Mouse (Mus musculus) lung, embryonic 15.5 days (tissue): ENCODE data around the gene Tunar. TPM values are rescaled to one million over a fixed set of nuclear protein-coding genes. Genes with fewer than 3 reads are reported as not detected.
A peak's percentile ranks its signal among the peaks of the same experiment; 100 is the strongest.

Experiments used
- ATAC-seq: fragments of 200-750 bp; cut with Nextera tagmentation; 2 replicates; pipeline ENCODE4 v1.8.0; 2017; ENCODE audit warnings: moderate number of reproducible peaks, borderline replicate concordance; ENCODE audit not compliant: low FRiP score, low TSS enrichment; ENCODE audit errors: extremely low read depth
- H3K27ac ChIP-seq: fragments of 300-500 bp; sonication (generic); 2 replicates; pipeline ENCODE4 v1.5.1; 2015; ENCODE audit warnings: moderate library complexity, mild to moderate bottlenecking, inconsistent platforms
- H3K27me3 ChIP-seq: fragments of 300-500 bp; sonication (generic); 2 replicates; pipeline ENCODE4 v1.6.1; 2015; ENCODE audit warnings: inconsistent platforms
- H3K36me3 ChIP-seq: fragments of 300-500 bp; sonication (generic); 2 replicates; pipeline ENCODE4 v1.6.1; 2015; ENCODE audit warnings: inconsistent platforms
- H3K4me1 ChIP-seq: fragments of 300-500 bp; sonication (generic); 2 replicates; pipeline ENCODE4 v1.6.1; 2015; ENCODE audit warnings: inconsistent platforms
- H3K4me2 ChIP-seq: fragments of 300-500 bp; sonication (generic); 2 replicates; pipeline ENCODE4 v1.6.1; 2015; ENCODE audit warnings: inconsistent platforms, mild to moderate bottlenecking, moderate library complexity
- H3K4me3 ChIP-seq: fragments of 300-500 bp; sonication (generic); 2 replicates; pipeline ENCODE4 v1.5.1; 2015; ENCODE audit warnings: mild to moderate bottlenecking, inconsistent platforms
- H3K9ac ChIP-seq: fragments of 300-500 bp; sonication (generic); 2 replicates; pipeline ENCODE4 v1.6.1; 2015; ENCODE audit warnings: inconsistent platforms
- H3K9me3 ChIP-seq: fragments of 300-500 bp; sonication (generic); 2 replicates; pipeline ENCODE4 v1.6.1; 2016; ENCODE audit warnings: inconsistent platforms
- WGBS: fragments of 180-500 bp; shearing (Covaris S2); methylation state at CpG from one replicate; pipeline ENCODE4 v1.1.7; 2015; 5-methylcytosine and 5-hydroxymethylcytosine counted together
- polyA plus RNA-seq: library from polyadenylated mRNA; unstranded; fragments of >200 nt; fragmentation: Nextera tagmentation; extraction: Ambion mirVana; gene quantifications from 2 replicates; pipeline ENCODE4 v1.2.1, GENCODE M21; 2015

Tunar gene
- polyA plus RNA-seq, 1 experiment from 2014 or later = 0.19 TPM

DNA sequence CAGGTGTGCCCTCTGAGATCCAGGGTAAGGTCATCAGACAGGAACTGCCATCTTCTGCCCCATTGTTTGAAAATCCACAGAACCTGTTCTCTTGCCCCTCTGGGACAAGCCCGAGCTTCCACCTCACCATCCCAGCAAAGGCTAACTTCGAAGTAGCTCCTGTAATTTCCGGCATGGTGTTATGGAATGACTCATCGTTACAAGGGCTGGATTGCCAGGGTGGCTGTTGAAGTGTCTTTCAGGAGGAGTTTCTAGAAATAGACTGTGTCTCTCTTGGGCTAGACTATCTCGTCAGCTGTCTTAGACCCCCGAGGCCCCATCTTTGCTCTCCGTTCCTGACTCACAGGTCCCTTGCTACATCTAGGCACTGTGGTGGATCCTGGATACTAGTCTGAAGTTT, 10.8 kb downstream of the Tunar start:
- ATAC-seq = no peak
- Histone ChIP-seq H3K27me3 (peaks cover 3% of the 10 kb centered on the region; the same call in 1 of the 2 replicates), H3K9ac (no peak overlapping the region), H3K9me3 (no peaks in the 10 kb centered on the region), H3K36me3 (no peaks in the 10 kb centered on the region), H3K4me2 (no peak overlapping the region), H3K4me1 (no peaks in the 10 kb centered on the region), H3K27ac (no peak overlapping the region), H3K4me3 (no peak overlapping the region)
- WGBS = 71% methylated on average over 7 of the region's 7 CpGs

DNA sequence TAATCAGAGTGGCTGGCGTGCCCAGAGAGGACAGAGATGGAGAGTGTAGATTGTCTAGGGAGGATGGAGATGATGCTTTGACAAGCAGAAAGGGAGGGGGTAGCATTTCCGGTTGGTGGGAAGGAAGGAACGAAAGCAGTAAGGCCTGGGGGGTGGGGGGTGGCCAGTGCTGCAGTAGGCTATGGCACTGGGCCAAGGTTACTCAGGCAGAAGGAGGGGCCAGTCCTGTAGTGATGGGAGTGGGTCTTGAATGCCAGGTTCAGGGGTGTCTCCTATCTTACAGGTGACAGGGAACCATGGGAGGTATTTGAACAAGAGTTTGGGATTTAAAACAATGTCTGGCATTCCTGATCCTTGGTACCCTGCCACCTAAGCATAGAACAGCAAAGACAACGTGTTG, 13.2 kb downstream of the Tunar start:
- Histone ChIP-seq H3K4me1 (no peaks in the 10 kb centered on the region), H3K27ac (no peak overlapping the region), H3K4me2 (no peak overlapping the region), H3K4me3 (no peak overlapping the region), H3K9ac (no peak overlapping the region), H3K9me3 (no peaks in the 10 kb centered on the region), H3K27me3 (no peaks in the 10 kb centered on the region), H3K36me3 (no peaks in the 10 kb centered on the region)
- no peak for ATAC-seq
- WGBS = 40% methylated on average over 4 of the region's 4 CpGs

DNA sequence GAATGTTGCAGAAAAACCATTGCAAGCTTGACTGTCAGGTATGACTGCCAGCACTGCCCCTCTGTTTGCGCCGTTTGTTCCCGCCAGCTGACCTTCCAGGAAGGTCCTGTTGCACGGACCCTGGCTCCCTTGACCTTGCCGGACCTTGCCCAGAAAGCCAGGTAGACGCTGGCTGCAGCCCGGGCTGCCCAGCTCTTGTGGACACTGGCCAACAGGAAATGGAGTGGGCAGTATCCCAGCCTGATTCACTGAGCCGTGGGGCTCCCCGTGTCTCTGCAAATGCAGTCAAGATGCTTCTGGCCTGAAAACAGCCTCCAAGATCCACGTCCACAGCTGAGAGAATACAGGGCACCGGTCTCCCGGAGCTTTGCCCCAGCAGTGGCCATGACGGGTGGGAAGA, 13.6 kb downstream of the Tunar start:
- Histone ChIP-seq H3K4me3 (no peak overlapping the region), H3K36me3 (no peaks in the 10 kb centered on the region), H3K27me3 (no peaks in the 10 kb centered on the region), H3K4me2 (no peak overlapping the region), H3K9ac (no peak overlapping the region), H3K27ac (no peak overlapping the region), H3K4me1 (no peaks in the 10 kb centered on the region), H3K9me3 (no peaks in the 10 kb centered on the region)
- WGBS = 66% methylated on average over 13 of the region's 13 CpGs
- ATAC-seq = no peak

DNA sequence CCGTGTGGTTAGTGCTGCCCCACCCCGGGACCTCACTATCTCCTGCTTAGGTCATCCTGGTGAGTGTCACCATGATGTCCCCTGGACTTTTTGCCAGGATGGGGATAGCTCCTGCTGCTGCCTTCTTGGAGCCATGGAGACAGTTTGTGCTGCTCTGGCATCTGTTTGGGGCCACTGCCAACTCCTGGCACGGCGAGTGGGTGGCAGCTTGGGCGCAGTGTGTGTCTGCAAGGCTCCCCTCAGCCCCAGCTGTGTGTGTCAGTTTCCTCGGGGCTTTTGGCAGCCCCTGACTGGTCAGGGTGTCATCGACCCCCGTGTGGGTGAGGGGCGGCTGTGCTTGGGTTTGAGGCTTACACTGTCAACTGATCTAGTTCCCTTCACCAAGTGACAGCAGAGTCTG, 20.6 kb downstream of the Tunar start:
- no peaks in the 10 kb centered on the region for H3K27me3 ChIP-seq
- H3K9me3 ChIP-seq = no peaks in the 10 kb centered on the region
- ATAC-seq = no peak; the same call in 1 of the 2 replicates
- WGBS = 74% methylated on average over 9 of the region's 9 CpGs
- H3K4me1 ChIP-seq = 0 out of 2 replicates have a peak, but pooled peaks cover 4% of the 10 kb centered on the region
- H3K36me3 ChIP-seq = no peaks in the 10 kb centered on the region
- H3K9ac ChIP-seq = no peak overlapping the region
- H3K4me2 ChIP-seq = no peak overlapping the region
- no peak overlapping the region for H3K27ac ChIP-seq
- H3K4me3 ChIP-seq = no peak overlapping the region

DNA sequence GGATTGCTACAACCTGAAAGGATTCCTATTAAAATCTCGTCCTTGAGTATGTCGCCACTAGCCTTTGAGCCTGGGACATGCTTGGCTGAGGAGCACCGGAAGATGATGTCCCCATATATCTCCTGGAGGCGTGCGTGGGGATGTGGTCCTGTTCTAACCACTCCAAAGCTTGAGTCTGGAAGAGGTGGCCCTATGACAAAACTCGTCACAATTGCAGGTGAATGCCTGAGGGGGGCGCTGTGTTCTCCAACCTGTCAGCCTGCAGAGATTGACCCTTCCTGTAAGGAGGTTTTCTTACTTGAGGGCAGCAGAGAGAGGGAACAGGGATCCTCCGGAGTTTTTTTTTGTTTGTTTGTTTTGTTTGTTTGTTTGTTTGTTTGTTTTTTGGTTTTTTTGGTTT, 21.1 kb downstream of the Tunar start:
- 78% methylated on average over 8 of the region's 8 CpGs for WGBS
- no peak overlapping the region for H3K4me2 ChIP-seq
- no peaks in the 10 kb centered on the region for H3K36me3 ChIP-seq
- no peaks in the 10 kb centered on the region for H3K27me3 ChIP-seq
- ATAC-seq = no peak
- no peak overlapping the region for H3K9ac ChIP-seq
- H3K9me3 ChIP-seq = no peaks in the 10 kb centered on the region
- 0 out of 2 replicates have a peak, but pooled peaks cover 4% of the 10 kb centered on the region for H3K4me1 ChIP-seq
- H3K27ac ChIP-seq = no peak overlapping the region
- no peak overlapping the region for H3K4me3 ChIP-seq

DNA sequence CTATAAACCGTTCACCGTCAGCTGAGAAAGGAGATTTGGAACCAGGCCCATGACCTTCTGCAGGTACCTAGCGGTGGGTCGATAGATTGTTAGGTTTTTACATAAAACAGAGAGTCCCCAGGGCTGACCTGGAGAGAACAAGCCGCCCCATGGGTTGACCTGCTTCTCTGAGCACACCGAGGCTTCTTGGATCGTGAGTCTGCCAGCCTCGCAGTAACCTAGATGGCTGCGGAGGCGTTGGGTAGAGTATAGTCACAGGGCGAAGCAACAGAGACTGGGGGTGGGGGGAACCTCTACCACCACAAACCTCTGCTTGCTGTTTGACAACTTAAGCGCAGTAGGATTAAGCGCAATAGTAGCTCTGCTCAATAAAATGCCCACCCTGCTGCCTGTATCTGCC, 23.1 kb downstream of the Tunar start:
- Histone ChIP-seq H3K36me3 (no peaks in the 10 kb centered on the region), H3K4me2 (no peak overlapping the region), H3K27me3 (no peaks in the 10 kb centered on the region), H3K9me3 (no peaks in the 10 kb centered on the region), H3K4me3 (no peak overlapping the region), H3K4me1 (0 out of 2 replicates have a peak, but pooled peaks cover 4% of the 10 kb centered on the region), H3K9ac (no peak overlapping the region), H3K27ac (no peak overlapping the region)
- no peak for ATAC-seq
- WGBS = 90% methylated on average over 13 of the region's 13 CpGs

DNA sequence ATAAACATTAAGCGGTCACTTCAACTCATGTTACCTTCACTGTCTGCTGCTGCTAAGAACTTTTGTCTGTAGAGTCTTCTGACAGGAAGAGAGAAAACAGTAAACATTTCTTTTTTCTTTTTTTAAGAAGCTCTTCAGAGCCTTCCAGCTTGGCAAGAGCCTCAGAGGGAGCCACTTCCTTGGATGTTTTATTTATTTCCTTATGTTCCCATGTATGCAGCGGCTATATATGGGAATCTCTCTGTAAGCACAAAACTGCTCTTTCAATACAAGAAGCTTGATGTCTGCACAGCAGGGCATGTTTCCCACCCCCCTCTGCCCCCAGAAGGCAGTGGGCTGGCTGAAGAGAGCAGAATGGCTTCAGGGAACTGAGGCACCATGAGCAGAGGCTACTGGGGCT, 30.0 kb downstream of the Tunar start:
- 41% methylated on average over 2 of the region's 2 CpGs for WGBS
- peak overlapping the region; percentile 8; the same call in 1 of the 2 replicates for H3K4me2 ChIP-seq
- no peaks in the 10 kb centered on the region for H3K27me3 ChIP-seq
- H3K27ac ChIP-seq = peak overlapping the region; percentile 72
- H3K4me3 ChIP-seq = no peak overlapping the region
- H3K9ac ChIP-seq = no peak overlapping the region
- H3K36me3 ChIP-seq = no peaks in the 10 kb centered on the region
- H3K4me1 ChIP-seq = peaks cover 10% of the 10 kb centered on the region
- no peaks in the 10 kb centered on the region for H3K9me3 ChIP-seq
- peak; percentile 76; the same call in 1 of the 2 replicates for ATAC-seq

DNA sequence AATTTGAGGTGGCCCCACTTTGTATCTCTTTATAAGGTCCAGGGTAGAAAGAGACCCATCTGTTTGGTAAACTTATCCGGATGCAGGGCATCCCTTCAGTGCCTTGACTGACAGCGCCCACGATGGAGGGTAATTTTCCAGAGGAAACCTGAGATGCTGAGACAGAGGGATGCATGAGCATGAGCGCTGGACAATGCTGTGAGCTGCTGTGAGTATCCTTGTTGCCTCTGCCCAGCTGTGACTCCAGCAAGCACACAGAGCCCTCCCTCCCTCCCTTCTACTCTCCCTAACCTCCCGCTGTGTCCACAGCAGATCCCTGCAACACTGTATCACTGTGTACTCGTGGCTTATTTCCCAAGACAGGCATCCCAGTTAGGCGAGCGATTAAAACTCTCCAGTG, 40.9 kb downstream of the Tunar start:
- Histone ChIP-seq H3K4me3 (no peak overlapping the region), H3K9ac (no peak overlapping the region), H3K9me3 (no peaks in the 10 kb centered on the region), H3K36me3 (no peaks in the 10 kb centered on the region), H3K27ac (no peak overlapping the region), H3K27me3 (no peaks in the 10 kb centered on the region), H3K4me2 (no peak overlapping the region), H3K4me1 (no peaks in the 10 kb centered on the region)
- 52% methylated on average over 8 of the region's 8 CpGs for WGBS
- no peak for ATAC-seq

DNA sequence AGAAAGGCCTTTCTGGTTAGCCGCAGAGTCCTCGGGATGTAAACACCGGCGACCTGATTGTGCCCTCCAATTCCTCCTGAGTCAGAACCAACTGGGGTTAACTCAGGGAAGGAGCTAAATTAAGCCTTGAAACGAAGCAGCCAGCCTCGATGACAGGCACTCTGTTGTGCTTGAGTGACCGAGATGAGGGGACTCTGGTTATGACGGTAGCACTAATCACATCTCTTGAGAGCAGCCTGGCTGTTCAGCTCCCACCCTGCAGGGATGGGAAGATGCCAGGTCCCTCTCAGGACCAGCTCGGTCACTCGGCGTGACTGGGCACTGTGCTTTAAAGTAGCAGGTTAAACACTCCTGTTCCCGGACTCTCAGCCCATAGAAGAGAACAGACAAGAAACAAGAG, 43.3 kb downstream of the Tunar start:
- no peak overlapping the region for H3K27ac ChIP-seq
- no peak overlapping the region for H3K4me3 ChIP-seq
- H3K9ac ChIP-seq = no peak overlapping the region
- H3K36me3 ChIP-seq = no peaks in the 10 kb centered on the region
- no peaks in the 10 kb centered on the region for H3K27me3 ChIP-seq
- H3K9me3 ChIP-seq = no peaks in the 10 kb centered on the region
- 37% methylated on average over 12 of the region's 12 CpGs for WGBS
- no peaks in the 10 kb centered on the region for H3K4me1 ChIP-seq
- no peak for ATAC-seq
- H3K4me2 ChIP-seq = no peak overlapping the region

DNA sequence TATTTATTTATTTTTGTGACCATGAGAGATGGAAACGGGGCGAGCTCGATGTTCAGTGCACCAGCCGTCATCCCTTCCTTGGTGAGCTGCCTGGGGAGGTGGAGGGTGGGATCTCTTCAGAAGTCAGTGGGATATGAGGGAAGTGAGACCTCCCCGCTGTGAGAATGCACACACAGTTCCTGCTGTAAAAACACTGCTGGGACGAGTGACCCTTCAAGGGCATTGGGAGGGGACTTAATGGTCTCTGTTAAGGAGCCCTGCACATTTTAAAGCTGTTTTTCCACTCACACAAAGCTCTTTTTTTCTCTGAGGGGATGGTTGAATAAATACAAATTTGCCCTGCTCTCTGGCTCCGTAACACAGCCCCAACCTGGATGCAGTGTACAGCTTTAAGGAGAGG, 49.1 kb downstream of the Tunar start:
- no peak for ATAC-seq
- Histone ChIP-seq H3K27me3 (no peaks in the 10 kb centered on the region), H3K36me3 (no peaks in the 10 kb centered on the region), H3K4me3 (no peak overlapping the region), H3K4me1 (no peaks in the 10 kb centered on the region), H3K4me2 (no peak overlapping the region), H3K9me3 (no peaks in the 10 kb centered on the region), H3K9ac (no peak overlapping the region), H3K27ac (no peak overlapping the region)
- 45% methylated on average over 7 of the region's 7 CpGs for WGBS

DNA sequence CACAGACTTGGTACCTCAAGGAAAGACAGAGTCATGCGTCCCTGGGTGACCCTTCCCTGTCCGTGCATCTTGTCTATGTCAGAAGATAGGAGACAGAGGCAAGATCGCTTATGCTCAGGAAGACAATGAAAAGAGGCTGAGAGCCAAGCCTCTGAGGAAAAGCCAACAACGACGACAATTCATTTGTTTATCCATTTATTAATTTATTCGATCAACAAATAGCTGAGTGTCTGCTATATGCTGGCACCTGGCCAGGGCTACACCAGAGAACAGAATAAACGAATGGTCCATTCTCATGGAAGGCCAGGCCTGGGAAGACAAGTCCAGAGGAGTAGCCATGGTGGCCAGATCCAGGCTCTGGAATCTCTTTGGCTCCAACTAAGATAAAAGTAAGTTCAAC, 61.0 kb downstream of the Tunar start:
- no peak overlapping the region for H3K4me2 ChIP-seq
- H3K36me3 ChIP-seq = no peaks in the 10 kb centered on the region
- no peaks in the 10 kb centered on the region for H3K27me3 ChIP-seq
- no peak overlapping the region for H3K9ac ChIP-seq
- ATAC-seq = 0 out of 2 replicates have a peak, but pooled peaks have one; percentile 62
- 53% methylated on average over 7 of the region's 7 CpGs for WGBS
- no peaks in the 10 kb centered on the region for H3K4me1 ChIP-seq
- no peaks in the 10 kb centered on the region for H3K9me3 ChIP-seq
- H3K4me3 ChIP-seq = no peak overlapping the region
- no peak overlapping the region for H3K27ac ChIP-seq

DNA sequence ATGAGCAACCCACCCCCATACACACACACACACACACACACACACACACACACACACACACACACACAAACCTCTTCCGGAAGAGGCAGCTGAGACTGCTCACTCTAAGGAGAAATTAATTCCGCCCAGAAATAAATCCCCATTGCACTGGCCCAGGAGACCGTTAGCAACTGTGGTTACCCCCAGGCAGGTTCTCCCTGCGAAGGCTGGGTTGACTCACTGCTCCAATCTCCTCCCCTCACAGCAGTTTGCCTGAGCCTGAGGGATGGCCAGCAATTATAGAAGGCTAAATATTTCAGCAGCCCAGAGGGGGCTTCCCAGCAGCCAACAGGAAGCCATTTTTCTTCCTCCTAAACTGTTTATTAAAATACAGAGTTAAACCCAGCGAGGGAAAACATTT, 64.5 kb downstream of the Tunar start:
- H3K4me2 ChIP-seq = no peak overlapping the region
- no peaks in the 10 kb centered on the region for H3K27me3 ChIP-seq
- H3K4me3 ChIP-seq = no peak overlapping the region
- WGBS = 30% methylated on average over 5 of the region's 5 CpGs
- no peak for ATAC-seq
- H3K9me3 ChIP-seq = no peaks in the 10 kb centered on the region
- no peaks in the 10 kb centered on the region for H3K36me3 ChIP-seq
- H3K27ac ChIP-seq = no peak overlapping the region
- no peaks in the 10 kb centered on the region for H3K4me1 ChIP-seq
- H3K9ac ChIP-seq = no peak overlapping the region

DNA sequence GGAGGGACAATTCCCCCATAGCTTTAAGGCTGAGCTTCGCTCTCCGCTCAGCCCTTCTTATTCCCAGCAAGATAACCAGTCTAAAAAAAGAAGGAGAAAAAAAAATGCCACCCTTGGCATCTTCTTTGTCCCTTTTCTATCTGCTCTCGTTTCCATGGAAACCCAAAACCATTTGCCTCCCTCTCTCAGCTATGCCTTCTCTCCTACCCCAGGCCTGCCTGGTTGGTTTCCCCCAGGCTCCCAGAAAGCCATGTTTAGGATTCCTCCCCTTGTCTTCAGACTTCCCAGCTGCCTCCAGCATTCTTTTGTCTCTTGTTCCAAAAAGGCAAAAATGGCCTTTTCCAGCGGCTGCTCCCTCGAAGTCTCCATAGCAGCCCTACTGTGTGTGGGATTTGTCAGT, 70.1 kb downstream of the Tunar start:
- no peak for ATAC-seq
- no peak overlapping the region for H3K4me2 ChIP-seq
- no peaks in the 10 kb centered on the region for H3K27me3 ChIP-seq
- WGBS = 84% methylated on average over 5 of the region's 5 CpGs
- no peaks in the 10 kb centered on the region for H3K36me3 ChIP-seq
- H3K9me3 ChIP-seq = no peaks in the 10 kb centered on the region
- H3K4me3 ChIP-seq = no peak overlapping the region
- no peaks in the 10 kb centered on the region for H3K4me1 ChIP-seq
- no peak overlapping the region for H3K9ac ChIP-seq
- no peak overlapping the region for H3K27ac ChIP-seq
